Mouse (Mus musculus) cerebellum, postnatal 36 days (tissue): ENCODE data around the gene Cdt1.
"Not testable (repeated sequence)": the region's sequence is repeated elsewhere in the genome, so short reads cannot be mapped to it uniquely, and the experiment has no call there.

Source experiments
- DNase-seq, 2 experiments: peaks; one replicate each; pipeline ENCODE4 v3.0.0; 2021 to 2022; ENCODE audit warnings: mixed read lengths in 2 of 2

Cdt1 gene

DNA sequence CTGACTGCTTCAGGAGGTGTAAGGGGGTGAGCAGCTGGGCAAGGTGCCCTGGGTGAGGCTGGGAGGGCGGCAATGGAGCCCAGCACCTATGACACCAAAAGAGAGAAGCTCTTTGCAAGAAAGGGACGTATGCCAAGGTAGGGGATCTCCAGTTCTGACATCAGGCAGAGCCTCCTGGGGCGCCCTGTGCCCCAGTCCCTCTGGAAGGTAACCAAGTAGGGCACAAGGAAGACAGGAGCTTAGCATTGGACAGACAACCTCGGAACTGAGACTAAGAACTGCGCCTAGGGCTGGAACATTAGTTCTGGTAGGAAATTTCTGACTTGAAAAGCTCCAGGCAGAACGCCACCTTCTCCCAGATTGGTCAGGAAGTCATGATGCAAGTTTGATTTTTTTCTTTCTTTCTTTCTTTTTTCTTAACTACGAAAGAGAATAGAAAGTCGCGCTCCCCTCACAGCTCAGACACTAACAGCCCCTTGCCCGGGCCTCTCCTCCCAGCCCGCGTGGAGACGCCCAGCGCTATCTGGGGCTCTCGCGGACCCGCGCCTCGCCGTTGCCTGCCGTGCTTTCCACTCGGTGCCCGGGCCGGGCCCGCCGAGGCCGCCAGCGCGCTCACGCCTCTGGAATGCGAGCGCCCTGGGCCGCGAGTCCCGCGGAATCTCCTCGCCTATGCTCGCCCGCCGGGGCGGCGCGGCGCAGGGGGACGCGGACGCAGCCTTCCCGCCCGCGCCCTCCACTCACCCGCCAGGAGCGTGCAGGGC lies 17.4 kb upstream of the Cdt1 start:
- DNase-seq, result no peak

DNA sequence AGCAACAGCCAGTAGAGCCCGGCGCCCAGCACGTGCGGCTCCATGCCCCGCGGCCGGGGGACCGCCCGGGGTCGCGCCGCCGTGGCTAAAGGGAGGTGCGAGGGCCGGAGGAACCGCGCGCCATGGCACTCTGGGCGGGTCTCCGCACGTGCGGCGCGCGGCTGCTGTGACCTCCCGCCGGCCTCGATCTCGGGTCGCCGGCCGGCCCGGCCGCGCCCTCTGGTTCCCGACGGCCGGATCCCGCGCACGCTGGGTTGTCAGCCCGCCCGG lies 16.9 kb upstream of the Cdt1 start:
- no peak for DNase-seq

DNA sequence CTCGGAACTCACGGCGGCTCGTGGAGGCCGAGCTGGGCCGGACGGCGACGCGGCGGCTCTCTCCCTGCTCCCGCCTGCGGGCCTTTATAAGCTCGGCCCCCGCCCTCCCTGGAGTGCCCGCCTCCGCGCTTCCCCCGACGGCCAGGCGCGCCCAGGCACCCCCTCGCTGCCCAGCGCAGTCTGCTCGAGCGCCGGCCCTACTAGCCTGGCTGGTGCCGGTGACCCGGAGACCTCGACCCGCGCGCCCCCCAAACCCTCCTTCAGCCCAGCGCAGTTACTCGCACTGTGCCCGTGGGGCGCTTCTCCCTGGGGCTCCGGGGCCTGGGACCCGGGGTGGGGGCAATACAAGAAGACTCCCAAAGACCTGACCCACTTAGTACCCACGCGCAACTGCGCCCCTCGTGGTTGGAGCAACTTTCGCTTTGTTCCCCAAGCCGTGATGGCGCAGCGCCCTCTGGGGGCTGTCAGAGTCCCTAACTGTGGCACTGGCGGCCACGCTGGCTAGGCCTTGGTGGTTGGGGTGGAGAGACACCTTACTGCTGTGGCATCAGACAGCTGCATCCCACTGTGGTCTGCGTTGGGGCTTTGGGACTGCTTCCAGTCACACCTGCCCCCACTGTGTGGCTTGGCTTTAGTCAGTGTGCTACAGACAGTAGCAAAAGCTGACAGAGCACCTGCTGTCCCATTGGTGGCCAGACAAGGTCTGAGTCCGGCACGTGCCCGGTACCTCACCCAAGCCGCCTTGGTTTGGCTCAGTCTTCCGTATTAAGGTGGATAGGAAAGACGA lies 16.4 kb upstream of the Cdt1 start, which contains the start of gene Piezo1:
TSS of gene Piezo1 (minus strand) at position 65 of the 787 bp plus-strand sequence.
- DNase-seq, result peak; percentile 61 to 68

DNA sequence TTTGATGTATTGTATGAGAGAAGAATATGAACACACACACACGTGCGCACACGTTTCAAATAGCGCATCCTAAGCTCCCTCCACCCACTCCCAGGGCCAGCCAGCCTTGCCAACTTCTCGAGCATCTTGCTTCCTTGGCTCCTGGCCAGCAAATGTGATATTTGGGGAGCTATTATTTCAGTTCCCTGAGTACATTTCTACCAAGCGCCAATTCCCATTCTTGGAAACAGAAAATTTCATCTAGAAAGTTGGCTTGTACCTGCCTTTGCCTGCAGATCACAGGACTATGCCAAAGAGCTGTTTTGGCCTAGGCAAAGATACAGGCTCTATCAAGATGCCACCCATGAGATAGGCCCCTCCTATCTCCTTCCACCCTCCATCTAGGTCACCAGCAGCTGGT lies 13.0 kb upstream of the Cdt1 start:
- DNase-seq, result peak; percentile 53 to 60

DNA sequence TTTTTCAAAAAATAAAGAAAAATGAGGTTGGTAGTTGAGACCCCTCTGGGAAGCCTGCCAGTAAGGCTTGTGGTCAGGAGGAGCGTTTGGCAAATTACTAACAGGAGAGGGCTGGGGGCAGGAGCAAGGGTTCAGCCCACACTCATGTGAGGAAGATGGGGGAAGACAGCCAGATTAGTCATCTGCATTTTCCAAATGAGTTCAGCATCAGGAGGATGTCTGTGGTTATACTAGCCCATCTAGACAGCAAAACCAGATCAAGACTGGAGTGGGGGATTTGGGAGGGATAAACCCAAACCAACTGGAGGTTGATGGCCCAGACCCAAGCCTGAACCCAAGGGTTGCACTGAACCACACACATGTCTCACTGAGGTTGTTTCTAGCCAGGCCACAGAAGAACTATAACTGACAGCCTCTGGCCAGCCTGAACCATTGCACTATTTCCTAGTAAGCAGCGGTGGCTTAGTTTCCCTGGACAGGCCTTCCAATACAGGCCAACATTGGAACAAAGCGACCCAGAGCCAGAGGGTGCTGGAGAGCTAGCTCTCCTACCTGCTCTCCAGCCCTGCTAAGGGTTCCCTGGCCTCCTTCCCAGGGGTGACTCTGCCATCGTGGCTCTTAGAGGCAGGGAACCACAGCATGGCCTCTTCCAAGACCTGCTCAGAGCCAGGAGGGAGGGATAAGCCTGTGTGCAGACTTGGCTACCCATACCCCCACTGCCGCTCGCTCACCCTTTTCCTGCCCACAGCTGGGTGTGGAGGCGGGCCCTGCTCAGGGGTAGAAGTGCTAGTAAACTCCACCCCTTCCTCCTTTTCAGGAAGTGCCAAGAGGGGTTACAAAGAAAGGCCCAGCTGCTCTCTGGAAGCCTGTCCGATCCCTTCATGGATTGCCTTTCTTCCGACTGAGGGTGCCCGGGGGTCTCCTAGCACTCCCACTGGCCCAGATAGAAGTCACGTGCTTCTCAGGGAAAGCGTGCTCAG lies 11.5 kb upstream of the Cdt1 start:
- DNase-seq, result no peak

DNA sequence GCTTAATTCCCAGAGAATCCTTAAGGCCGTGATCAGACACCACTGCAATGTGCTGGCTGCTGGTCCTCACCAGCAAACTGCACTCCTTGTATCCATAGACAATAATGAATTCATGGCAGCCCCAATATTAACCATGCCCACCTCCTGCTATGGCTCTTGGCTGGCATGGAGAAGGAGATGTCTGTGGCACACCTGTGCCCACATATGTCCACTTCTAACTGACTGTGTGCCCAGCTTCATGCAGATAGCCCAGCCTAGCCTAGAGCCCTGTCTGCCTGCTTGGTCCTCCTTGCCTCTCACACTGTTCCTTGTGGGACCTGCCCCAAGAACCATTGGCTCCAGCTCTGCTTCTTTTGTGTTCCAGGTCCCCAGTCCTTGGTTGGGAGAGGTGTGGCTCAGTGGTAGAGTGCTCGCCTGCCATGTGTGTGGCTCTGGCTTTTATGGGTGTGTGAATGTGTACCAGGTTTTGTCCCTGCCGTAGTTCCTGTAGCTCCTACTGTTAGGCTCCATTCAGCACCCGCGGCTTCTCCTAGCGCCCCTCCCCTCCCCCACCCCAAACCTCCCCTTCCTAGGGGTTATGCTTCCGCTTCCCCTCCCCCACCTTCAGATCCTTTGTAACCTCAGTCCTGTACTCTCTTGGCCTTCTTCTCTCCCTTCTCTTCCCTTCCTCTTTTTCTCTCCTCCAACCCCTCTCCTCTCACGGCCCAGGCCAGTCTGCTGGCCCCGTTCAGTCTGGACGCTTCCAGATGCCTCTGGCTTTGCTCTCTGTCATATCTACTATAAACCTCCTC lies 10.4 kb upstream of the Cdt1 start:
- peak; percentile 30 to 39 for DNase-seq

DNA sequence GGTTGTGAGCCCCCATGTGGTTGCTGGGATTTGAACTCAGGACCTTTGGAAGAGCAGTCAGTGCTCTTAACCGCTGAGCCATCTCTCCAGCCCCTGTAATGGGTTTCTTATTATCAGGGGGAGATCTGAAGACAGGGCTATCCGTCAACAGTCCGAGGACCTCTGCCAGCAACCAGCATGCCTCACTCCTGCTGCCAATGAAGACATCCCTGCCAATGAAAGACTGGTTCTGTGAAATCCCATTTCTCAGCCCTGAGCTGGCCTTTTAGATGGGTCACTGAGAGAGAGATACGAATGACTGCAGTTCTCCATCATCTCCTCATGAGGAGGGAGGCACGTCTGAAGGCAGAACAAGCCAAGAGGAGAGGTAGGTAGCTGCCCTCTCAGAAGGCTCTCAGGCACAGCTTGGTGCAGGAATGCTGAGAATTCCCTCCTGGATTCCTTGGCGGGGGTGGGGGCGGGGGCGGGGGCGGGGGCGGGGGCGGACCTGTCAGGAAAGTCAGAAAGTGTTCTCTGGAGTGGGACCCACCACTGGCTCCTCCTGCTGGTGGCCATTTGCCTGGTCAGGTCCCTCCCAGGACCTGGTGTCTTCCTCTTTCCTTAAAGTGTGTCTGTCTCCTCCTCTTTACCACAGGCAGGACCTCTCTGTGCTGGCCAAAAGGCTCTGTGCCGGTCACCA lies 9.0 kb upstream of the Cdt1 start:
- peak; percentile 28 to 32 for DNase-seq

DNA sequence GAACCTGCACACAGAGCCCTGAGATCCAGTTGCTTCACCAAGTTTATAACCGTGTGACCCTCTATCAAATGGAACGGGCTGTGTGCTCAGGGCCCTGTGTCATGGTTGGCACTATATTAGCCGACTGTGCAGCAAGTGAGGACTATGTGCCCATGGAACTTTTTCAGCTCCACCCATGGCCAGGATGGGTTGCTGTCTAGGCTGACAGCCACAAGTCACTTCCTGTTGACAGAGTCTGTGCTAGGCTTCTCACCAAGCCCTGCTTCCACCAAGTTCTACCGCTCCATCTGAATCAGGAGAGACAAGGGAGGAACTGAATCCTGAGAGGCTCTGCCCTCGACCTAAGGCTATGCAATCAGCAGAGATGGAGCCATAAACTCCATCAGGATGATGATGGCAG lies 6.6 kb upstream of the Cdt1 start:
- DNase-seq, result no peak

DNA sequence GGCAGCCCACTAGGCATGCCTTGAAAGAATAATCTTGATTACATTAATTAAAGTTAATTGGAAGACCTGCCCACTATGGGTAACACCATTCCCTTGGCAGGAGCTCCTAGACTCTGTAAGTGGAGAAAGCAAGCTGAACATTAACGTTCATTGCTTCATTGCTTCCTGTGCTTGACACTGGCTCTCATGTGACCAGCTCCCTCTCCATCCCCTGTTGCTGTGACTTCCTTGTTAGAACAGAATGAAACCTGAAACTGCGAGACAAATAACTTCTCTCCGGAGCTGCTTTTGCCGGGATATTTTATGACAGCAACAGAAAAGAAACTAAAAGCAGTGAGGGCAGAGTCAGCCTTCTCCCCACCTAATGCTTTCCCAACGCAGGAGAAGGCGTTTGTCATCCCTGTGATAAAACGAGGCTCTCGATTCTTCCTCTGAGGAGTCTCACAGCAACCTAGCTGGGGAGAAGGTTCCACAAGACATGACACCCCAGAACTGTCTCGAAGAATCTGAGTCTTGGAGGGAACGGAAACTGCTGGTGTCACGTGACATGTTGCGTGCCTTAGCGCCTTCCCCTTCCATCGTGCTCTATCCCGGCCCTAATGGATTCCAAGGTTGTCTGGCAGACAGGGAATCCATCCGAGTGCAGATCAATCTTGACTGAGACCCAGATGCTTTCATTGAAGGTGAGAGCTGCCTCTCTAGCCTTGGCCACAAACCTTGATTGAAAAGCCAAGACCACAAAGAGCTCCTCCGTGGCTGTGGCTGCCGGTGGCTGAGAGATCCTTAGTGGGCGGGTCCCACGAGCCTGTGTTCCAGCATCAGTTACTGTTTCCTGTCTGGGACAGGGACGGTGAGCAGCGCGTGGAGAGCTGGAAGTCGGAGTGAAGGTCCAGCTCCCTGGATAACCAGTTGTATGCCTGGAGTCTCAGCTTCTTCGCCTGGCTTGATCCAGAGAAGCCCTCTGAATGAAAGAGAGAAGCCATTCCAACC lies 3.2 kb upstream of the Cdt1 start:
- no peak for DNase-seq

DNA sequence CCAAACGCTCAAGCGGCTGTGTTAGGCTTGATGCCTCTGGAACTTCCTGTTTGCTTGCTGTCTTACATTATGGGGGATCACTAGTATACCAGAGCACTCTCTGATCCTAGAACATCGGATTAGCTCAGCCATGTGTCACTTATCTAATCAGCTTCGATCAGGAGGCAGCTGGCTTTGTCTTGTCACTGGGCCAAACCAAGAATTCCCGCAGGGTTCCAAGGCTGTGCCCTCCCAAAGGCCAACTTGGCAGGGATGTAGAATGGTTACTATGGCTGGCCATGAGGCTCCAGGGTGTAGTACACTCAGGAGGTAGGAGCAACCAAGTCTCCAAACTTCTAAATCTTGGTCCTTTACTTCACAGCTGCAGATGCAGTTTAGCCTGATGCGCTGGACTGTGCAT lies 1.0 kb upstream of the Cdt1 start:
- DNase-seq, result peak in 1 of 2 experiments; percentile 28

DNA sequence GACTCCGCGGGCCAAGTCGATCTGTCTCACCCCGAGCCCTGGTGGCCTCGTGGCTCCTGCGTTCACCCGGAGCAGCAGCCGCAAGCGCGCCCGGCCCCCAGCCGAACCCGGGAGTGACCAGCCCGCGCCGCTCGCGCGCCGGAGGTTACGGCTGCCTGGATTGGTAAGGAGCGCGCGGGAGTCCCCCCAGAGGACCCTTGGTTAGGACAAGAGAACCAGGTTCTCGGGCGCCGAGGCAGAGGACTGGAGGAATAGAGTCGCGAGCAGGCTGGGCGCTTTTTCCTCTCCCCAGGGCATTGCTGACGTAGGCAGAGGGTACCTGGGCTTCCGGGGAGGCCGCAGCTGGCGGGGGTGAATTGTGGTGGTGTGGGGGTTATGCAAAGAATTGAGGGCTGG lies 292 bp downstream of the Cdt1 start:
- DNase-seq, result no peak

DNA sequence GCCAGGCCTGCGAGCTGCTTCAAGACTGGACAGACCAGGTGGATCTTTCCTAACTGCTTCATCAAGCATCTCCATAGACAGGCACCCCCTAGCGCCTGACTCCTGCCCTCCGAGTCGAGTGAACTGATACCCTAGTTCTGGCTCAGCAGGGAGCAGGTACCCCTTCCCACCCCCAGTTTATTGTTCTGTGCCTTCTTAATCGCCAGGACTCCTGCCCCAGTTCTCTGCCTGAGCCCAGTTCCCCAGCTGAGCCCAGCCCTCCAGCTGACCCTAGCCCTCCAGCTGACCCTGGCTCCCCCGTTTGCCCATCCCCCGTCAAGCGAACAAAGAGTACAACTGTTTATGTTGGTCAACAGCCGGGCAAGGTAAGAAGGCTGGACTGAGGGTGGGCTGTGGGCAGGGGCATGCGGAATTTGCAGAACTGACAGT lies 1.1 kb downstream of the Cdt1 start:
- DNase-seq, result no peak

DNA sequence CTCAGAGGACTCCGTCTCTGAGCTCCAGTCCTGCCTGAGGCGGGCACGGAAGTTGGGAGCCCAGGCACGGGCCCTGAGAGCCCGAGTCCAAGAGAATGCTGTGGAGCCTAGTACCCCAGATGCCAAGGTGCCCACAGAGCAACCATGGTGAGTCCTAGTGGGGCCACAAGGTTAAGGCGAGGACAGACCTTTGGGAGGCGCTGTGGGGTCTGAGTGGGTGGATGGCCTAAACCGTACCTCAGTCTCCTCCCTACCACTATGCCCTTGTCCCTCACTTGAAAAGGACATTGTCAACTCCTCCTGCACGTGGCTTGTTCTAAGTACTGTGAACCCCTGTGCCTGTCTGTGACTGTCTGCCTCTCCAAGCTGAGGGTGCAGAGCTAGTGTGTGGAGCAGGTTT lies 1.5 kb downstream of the Cdt1 start:
- no peak for DNase-seq

DNA sequence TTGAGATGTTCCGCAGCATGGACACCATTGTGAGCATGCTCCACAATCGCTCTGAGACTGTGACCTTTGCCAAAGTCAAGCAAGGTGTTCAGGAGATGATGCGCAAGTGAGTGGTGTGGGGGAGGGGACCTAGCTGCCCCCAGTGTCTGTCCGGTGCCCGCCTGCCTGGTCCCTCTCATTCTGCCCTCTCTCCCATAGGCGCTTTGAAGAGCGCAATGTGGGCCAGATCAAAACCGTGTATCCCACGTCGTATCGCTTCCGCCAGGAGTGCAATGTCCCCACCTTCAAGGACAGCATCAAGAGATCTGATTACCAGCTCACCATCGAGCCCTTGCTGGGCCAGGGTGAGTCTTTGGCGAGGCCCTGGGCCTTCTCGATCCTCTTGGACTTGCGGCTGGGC lies 2.2 kb downstream of the Cdt1 start:
- no peak for DNase-seq

DNA sequence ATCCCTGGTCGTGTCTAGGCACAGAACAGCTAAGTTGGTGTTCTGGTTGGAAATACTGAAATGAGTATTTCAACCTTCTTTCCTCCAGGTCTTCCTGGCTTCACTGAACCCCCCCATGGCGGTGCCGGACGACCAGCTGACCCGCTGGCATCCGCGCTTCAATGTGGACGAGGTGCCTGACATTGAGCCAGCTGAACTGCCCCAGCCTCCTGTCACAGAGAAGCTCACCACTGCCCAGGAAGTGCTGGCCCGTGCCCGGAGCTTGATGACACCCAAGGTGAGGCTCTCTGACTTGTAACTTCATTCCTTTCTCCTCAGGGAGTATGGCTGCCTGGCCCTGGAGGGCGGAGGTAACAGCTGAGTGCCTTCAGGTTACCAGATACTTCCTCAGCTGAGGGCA lies 3.3 kb downstream of the Cdt1 start:
- DNase-seq, result peak; percentile 64 to 75

DNA sequence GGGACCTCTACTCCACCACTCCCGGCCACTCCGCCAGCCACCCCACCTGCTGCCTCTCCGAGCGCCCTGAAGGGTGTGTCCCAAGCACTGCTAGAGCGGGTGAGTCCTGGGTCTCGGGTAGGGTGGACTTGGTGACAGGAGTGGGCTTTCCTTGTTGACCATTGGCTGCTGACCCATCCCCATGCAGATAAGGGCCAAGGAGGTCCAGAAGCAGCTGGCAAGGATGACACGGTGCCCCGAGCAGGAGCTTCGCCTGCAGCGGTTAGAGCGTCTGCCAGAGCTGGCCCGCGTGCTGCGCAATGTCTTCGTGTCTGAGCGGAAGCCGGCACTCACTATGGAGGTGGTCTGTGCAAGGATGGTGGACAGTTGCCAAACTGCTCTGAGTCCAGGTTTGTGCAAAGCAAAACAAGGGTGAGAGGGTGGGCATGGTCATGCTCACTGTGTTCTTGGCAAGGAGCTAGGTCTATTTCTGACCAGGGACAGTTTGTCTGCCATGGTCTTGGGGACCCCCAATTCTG lies 4.0 kb downstream of the Cdt1 start:
- DNase-seq, result no peak

DNA sequence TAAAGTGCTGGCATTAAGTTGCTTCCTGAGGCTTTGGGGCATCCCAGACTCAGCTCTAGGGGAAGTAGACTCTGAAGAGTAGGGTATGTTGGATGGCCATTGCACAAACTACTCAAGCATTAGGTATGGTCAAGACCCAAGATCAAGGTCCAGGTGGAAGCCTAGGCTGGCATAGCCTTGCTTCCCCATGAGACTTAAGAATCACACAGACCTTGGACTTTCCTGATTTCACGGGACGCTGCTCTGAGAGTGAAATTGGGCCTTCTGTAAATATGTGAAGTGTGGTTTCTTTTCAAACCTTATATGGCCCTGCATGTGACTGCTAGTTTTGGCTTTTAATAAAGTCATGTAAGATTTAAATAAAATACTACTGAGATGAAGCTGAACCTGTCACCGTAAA lies 4.9 kb downstream of the Cdt1 start:
- no peak for DNase-seq

DNA sequence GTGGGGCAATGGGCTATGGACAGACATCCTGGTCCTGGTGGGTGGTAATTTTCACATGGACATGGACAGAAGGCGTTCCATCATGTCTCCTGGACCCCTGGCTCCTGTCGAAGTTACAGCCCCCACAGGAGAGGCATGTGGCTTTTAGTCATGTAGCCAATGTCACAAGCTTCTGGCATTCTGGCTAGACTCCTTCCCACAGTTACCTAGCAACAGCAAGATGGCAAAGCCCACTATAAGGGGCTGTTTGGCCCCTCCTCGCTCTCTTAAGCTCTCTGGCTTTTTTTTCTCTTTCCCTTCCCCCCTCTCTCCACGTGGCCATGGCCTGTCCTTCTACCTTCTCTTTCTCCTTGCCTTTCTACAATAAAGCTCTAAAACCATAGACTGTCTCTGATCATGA lies 5.4 kb downstream of the Cdt1 start:
- not testable (repeated sequence) for DNase-seq

DNA sequence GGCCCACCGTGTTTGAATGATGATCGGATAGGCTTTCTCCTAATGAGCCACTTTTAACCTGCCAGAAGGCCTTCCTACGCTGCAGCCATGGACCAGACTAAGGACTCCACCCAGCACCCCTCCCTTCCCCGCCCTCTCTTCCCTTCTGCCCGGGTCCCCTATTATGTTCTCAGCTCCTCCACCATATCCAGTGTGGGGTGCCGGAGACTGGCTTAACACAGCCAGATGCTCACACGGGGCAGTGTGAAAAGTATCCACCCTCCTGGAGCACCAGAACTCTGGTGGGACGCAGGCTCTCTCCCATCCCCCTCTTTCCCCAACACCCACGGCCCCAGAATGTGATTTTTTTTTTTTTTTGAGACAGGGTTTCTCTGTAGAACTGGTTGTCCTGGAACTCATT lies 5.8 kb downstream of the Cdt1 start:
- DNase-seq, result no peak

DNA sequence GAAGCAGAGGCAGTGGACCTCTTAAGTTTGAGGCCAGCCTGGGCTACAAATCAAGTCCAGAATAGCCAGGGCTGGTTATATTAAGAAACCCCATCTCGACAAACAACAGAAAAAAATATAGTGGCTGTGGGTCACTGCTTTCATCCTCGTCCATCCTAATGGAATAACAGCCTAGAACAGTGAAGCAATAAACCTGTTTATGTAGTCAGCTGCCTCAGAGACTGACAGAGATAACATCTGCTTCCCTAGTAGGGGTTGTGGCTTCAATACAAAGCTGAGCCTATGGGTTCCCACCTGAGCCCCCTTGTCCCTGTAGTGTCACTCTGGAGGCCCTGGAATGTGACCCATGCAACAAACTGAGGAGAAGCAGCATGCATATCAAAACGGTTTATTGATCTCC lies 6.4 kb downstream of the Cdt1 start:
- no peak for DNase-seq
